Mouse (Mus musculus) ES-E14 (cell line): ENCODE results near the gene Mef2c.

Experiments
- CHD2 ChIP-seq: IDR thresholded peaks from 2 replicates; pipeline ENCODE4 v1.6.1; 2014; ENCODE audit warnings: mild to moderate bottlenecking, low read depth, low read length, inconsistent platforms
- HCFC1 ChIP-seq: IDR thresholded peaks from 2 replicates; pipeline ENCODE4 v1.6.1; 2012; ENCODE audit warnings: low read length, inconsistent platforms, borderline replicate concordance; ENCODE audit not compliant: insufficient read depth
- MAFK ChIP-seq: IDR thresholded peaks from 2 replicates; pipeline ENCODE4 v1.6.1; 2014; ENCODE audit warnings: mild to moderate bottlenecking, low read depth, low read length, inconsistent platforms; ENCODE audit not compliant: insufficient read depth
- ZC3H11A ChIP-seq: IDR thresholded peaks from 2 replicates; pipeline ENCODE4 v1.6.1; 2012; ENCODE audit warnings: low read depth, mild to moderate bottlenecking, inconsistent platforms, low read length, borderline replicate concordance
- ZNF384 ChIP-seq: IDR thresholded peaks from 2 replicates; pipeline ENCODE4 v1.6.1; 2012; ENCODE audit warnings: low read depth, low read length, inconsistent platforms

- TF ChIP-seq CHD2 (no peak), HCFC1 (no peak), ZC3H11A (no peak), ZNF384 (no peak), MAFK (no peak)
Observed at GRCm38 (mm10) chr13:83652560-83652959, 148.7 kb downstream of the Mef2c start.
